Mouse (Mus musculus): ENCODE data around the gene F13a1.

DNA sequence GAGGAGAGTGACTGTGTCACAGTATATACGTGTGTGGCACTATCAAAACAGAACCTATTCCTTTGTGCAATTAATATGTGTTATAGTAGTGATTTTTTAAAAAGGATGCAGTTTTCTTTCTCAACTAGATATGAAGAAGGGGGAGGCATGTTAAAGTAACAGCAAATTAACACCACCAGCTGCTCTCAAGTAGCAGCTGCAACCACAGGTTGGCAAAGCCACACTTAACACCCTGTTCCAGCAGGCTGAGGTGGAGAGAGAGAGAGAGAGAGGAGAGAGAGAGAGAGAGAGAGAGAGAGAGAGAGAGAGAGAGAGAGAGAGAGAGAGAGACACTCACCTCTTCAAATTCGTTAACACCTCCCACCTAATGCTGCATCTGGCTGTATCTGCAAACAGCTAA is 28.5 kb downstream of the F13a1 start:
- TF ChIP-seq CTCF (IDR thresholded peaks at IDR 0.05; ENCODE audit: low read depth, low read length) (no peak), TAL1 (conservative IDR thresholded peaks at IDR 0.05; ENCODE audit: low read depth, low read length) (no peak), GATA1 (IDR thresholded peaks at IDR 0.05; ENCODE audit: borderline replicate concordance, low read length) (no peak), POLR2AphosphoS5 (IDR thresholded peaks at IDR 0.05; ENCODE audit: insufficient replicate concordance, low read depth, low read length) (no peak)
